9 mouse cellular contexts compared by ENCODE assay signal in genomic region chr2:59600123-59600840, GRCm38 (mm10). TPM values are rescaled to one million over a fixed set of nuclear protein-coding genes. Genes with fewer than 3 reads are reported as not detected.
DNase-seq lines count a peak whose midpoint lies in the region; ATAC-seq and TF ChIP-seq lines count a peak whose summit lies in the region.
"Had no signal": no experiment of that assay in that cellular context is flagged by ENCODE, and none has a peak within 500 bp of the region (broad histone marks: within the 10 kb centered on the region; RNA-seq: fewer than 3 reads in every experiment).

No protein-coding gene starts in this region.

- TF ChIP-seq CTCF in gastrocnemius, adult 2 months (IDR thresholded peaks at IDR 0.05): no peak
- TF ChIP-seq CTCF in liver, postnatal 0 days (IDR thresholded peaks at IDR 0.05; ENCODE audit: low read depth): no peak

- H3K4me1 ChIP-seq in intestine, embryonic 14.5 days (replicated peaks; ENCODE audit: control insufficient read depth, insufficient read depth, low read length): peaks cover 13% of the 10 kb centered on the region
- H3K4me1 ChIP-seq in liver, postnatal 0 days (ENCODE audit: insufficient read depth): peaks cover 12% of the 10 kb centered on the region

- no peaks in the 10 kb centered on the region for H3K9me3 ChIP-seq in intestine, embryonic 14.5 days (ENCODE audit: control insufficient read depth, low read length)
- no peaks in the 10 kb centered on the region for H3K9me3 ChIP-seq in liver, postnatal 0 days (ENCODE audit: low read length)
- H3K9me3 ChIP-seq: midbrain, embryonic 12.5 days had no signal

- intact Hi-C loops in gastrocnemius, adult 2 months (cut with DNase I): no loop called here

- peak overlapping the region; percentile 18; the same call in 1 of the 2 replicates for H3K4me2 ChIP-seq in intestine, embryonic 14.5 days (ENCODE audit: low read length)
- no peak overlapping the region; the same call in 1 of the 2 replicates for H3K4me2 ChIP-seq in liver, postnatal 0 days (ENCODE audit: low read depth, low read length)
- H3K4me2 ChIP-seq: midbrain, embryonic 12.5 days had no signal

- no peaks in the 10 kb centered on the region for H3K36me3 ChIP-seq in intestine, embryonic 14.5 days (ENCODE audit: control insufficient read depth, insufficient read depth, low read length)
- no peaks in the 10 kb centered on the region for H3K36me3 ChIP-seq in liver, postnatal 0 days (replicated peaks; ENCODE audit: insufficient read depth, low read length)
- H3K36me3 ChIP-seq: midbrain, embryonic 12.5 days had no signal

- H3K27ac ChIP-seq in gastrocnemius, adult 2 months: peak overlapping the region; percentile 56; the same call in 1 of the 2 replicates
- H3K27ac ChIP-seq in intestine, embryonic 14.5 days (ENCODE audit: low read depth): peak overlapping the region; percentile 18; the same call in 1 of the 2 replicates
- H3K27ac ChIP-seq in liver, postnatal 0 days (ENCODE audit: low read depth): 0 out of 2 replicates have a peak overlapping the region, but pooled peaks have one; percentile 32
- H3K27ac ChIP-seq: midbrain, embryonic 12.5 days had no signal

- H3K4me3 ChIP-seq in gastrocnemius, adult 2 months: peak overlapping the region; percentile 45
- no peak overlapping the region for H3K4me3 ChIP-seq in intestine, embryonic 14.5 days (ENCODE audit: low read depth, low read length)
- H3K4me3 ChIP-seq in liver, postnatal 0 days (ENCODE audit: low read depth, low read length): no peak overlapping the region
- H3K4me3 ChIP-seq: midbrain, embryonic 12.5 days had no signal

- peak overlapping the region; percentile 13; the same call in 1 of the 2 replicates for H3K9ac ChIP-seq in intestine, embryonic 14.5 days (ENCODE audit: low read length)
- no peak overlapping the region for H3K9ac ChIP-seq in liver, postnatal 0 days (replicated peaks)
- H3K9ac ChIP-seq: midbrain, embryonic 12.5 days had no signal

- peak; percentile 38; the same call in 1 of the 2 replicates for ATAC-seq in intestine, embryonic 14.5 days (replicated peaks; ENCODE audit: low FRiP score, low TSS enrichment, low read depth)
- no peak for ATAC-seq in liver, postnatal 0 days

- DNase-seq in embryo, embryonic 10 days (ENCODE audit: low spot score): peak; percentile 64
- DNase-seq in embryo, embryonic 9.5 days (ENCODE audit: extremely low spot score): no peak
- DNase-seq in cerebellum, adult 18-20 months: peak; percentile 80 to 81
- DNase-seq in gastrocnemius, adult 2 months: peak; percentile 89
- DNase-seq in intestine, embryonic 14.5 days (ENCODE audit: low spot score): no peak
- DNase-seq in liver, postnatal 0 days: no peak
- DNase-seq in spleen, postnatal 4 days (ENCODE audit: low spot score in 2 of 2): no peak
- DNase-seq in natural killer cell, adult 2 months (ENCODE audit: low spot score in 2 of 2): no peak

- TF ChIP-seq EP300 in liver, postnatal 0 days (IDR thresholded peaks at IDR 0.05; ENCODE audit: low read depth): no peak

- 45% methylated on average over 19 of the region's 19 CpGs for WGBS in intestine, embryonic 14.5 days
- WGBS in liver, postnatal 0 days (ENCODE audit: insufficient replicate concordance): 81% methylated on average over 19 of the region's 19 CpGs

- no peaks in the 10 kb centered on the region for H3K27me3 ChIP-seq in intestine, embryonic 14.5 days (replicated peaks; ENCODE audit: control insufficient read depth, insufficient read depth, low read length)
- no peaks in the 10 kb centered on the region for H3K27me3 ChIP-seq in liver, postnatal 0 days (ENCODE audit: insufficient read depth, low read length)

RNA-seq across cellular contexts. Expression of gene Tanc1, which starts 11.6 kb away (rescaled TPM):
- total RNA-seq in gastrocnemius, adult 2 months (2021): 1 to 10 TPM; 6.3 to 8.7 TPM
- 24.8 and 25.0 TPM in 2 replicates for polyA plus RNA-seq in intestine, embryonic 14.5 days (2014; fragmentation: Nextera tagmentation; extraction: Ambion mirVana)
- polyA plus RNA-seq in liver, postnatal 0 days (2015; fragmentation: Nextera tagmentation; extraction: Ambion mirVana): 1.7 and 2.4 TPM in 2 replicates

Comparison
In these comparisons a context has a peak if more than half of its experiments do, and no peak if none do; other contexts are left out.
1. DNase-seq: peak in embryo, embryonic 10 days (single experiment), cerebellum, adult 18-20 months (2 of 2) and gastrocnemius, adult 2 months (single experiment); none in embryo, embryonic 9.5 days (single experiment), intestine, embryonic 14.5 days (single experiment), liver, postnatal 0 days (single experiment), spleen, postnatal 4 days (0 of 2) and natural killer cell, adult 2 months (0 of 2).
2. Peak in every context shown above with its lines, with median percentiles within 50 percentile points of each other: H3K27ac ChIP-seq.